Mouse (Mus musculus) hindbrain, postnatal 0 days (tissue): Measurements from ENCODE around the gene Masp1. TPM values are rescaled to one million over a fixed set of nuclear protein-coding genes. Genes with fewer than 3 reads are reported as not detected.

Experiments used
- ATAC-seq: fragments of 200-750 bp; cut with Nextera tagmentation; 2 replicates; pipeline ENCODE4 v1.8.0; 2017; ENCODE audit warnings: mild to moderate bottlenecking, moderate TSS enrichment, moderate library complexity
- DNase-seq: peaks from one replicate; pipeline ENCODE4 v3.0.0-alpha.2; 2015; ENCODE audit warnings: low spot score
- H3K27ac ChIP-seq: fragments of 300-500 bp; sonication (generic); 2 replicates; pipeline ENCODE4 v1.5.1; 2014; ENCODE audit warnings: mild to moderate bottlenecking
- H3K27me3 ChIP-seq: fragments of 300-500 bp; sonication (generic); 2 replicates; pipeline ENCODE4 v1.6.1; 2014; ENCODE audit warnings: low read length, mixed read lengths; ENCODE audit not compliant: insufficient read depth
- H3K36me3 ChIP-seq: fragments of 300-500 bp; sonication (generic); 2 replicates; pipeline ENCODE4 v1.6.1; 2014; ENCODE audit warnings: low read length, mixed read lengths; ENCODE audit not compliant: insufficient read depth
- H3K4me1 ChIP-seq: fragments of 300-500 bp; sonication (generic); 2 replicates; pipeline ENCODE4 v1.6.1; 2014; ENCODE audit warnings: antibody characterized with exemption, low read length, mixed read lengths; ENCODE audit not compliant: insufficient read depth
- H3K4me2 ChIP-seq: fragments of 300-500 bp; sonication (generic); 2 replicates; pipeline ENCODE4 v1.6.1; 2014; ENCODE audit warnings: low read depth, mild to moderate bottlenecking, low read length, moderate library complexity, mixed read lengths
- H3K4me3 ChIP-seq: fragments of 300-500 bp; sonication (generic); 2 replicates; pipeline ENCODE4 v1.5.1; 2014; ENCODE audit warnings: low read length
- H3K9ac ChIP-seq: fragments of 300-500 bp; sonication (generic); replicated peaks from 2 replicates; pipeline ENCODE4 v1.6.1; 2014; ENCODE audit warnings: mild to moderate bottlenecking, low read length, moderate library complexity, mixed read lengths
- H3K9me3 ChIP-seq: fragments of 300-500 bp; sonication (generic); 2 replicates; pipeline ENCODE4 v1.6.1; 2016; ENCODE audit warnings: low read length, mixed read lengths
- CTCF ChIP-seq: IDR thresholded peaks from 2 replicates; pipeline ENCODE4 v1.5.1; 2016; ENCODE audit warnings: antibody characterized with exemption, control low read depth, low read depth
- WGBS: fragments of 180-500 bp; shearing (Covaris S2); extraction: QIAGEN DNeasy Blood & Tissue Kit; methylation state at CpG from one replicate; pipeline ENCODE4 v1.1.7; 2014; 5-methylcytosine and 5-hydroxymethylcytosine counted together
- polyA plus RNA-seq: library from polyadenylated mRNA; unstranded; fragments of >200 nt; fragmentation: Nextera tagmentation; extraction: Ambion mirVana; gene quantifications from 2 replicates; pipeline ENCODE4 v1.2.1, GENCODE M21; 2015
- total RNA-seq: library from RNA; depleted of rRNA; stranded (reverse); fragments of >200 nt; gene quantifications from 2 replicates; pipeline ENCODE4 v1.2.3, GENCODE M21; 2014

Masp1 gene
- total and polyA plus RNA-seq, 2 experiments from 2014 or later = 21.9 to 34.8 TPM

DNA sequence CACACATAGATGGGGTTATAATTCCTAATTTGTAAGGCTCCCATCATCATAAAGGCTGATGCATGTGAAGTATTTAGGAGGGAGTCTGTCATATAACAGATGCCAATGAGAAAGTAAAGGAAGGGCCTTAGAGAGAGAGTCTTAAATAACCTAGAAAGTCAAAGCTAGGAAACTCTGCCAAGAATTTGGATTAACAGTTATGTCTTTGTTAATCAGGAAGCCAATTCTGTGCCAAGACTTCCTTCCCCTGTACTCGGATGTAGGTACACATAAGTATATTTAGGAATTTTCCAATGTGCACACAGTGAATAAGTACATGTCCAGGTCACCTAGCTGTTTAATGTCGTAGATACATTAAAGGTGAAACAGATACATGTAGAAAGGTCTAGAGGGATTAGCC, 4.0 kb downstream of the Masp1 start:
- 56% methylated on average over 2 of the region's 2 CpGs for WGBS
- H3K27ac ChIP-seq = no peak overlapping the region
- no peak for TF ChIP-seq CTCF

DNA sequence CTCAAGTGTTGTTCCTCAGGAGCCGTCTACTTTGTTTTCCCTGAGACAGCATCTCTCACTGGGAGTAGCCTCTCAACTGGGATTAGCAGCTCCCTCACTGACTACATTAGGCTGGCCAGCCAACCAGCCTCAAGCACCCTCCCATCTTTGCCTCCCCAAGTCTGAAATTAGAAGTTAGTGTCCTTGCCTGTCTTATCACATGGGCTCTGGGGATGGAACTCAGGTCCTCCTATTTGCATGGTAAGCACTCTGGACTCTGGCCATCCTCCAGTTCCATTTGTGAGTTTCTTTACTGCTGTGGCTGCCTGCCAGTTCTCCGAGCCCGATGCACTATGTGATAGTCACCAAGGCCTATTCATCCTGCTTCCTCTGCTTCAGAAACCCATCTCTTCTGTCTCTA, 4.8 kb downstream of the Masp1 start:
- H3K4me3 ChIP-seq = no peak overlapping the region
- H3K27me3 ChIP-seq = no peaks in the 10 kb centered on the region
- no peak for TF ChIP-seq CTCF
- no peak overlapping the region for H3K4me2 ChIP-seq
- no peak overlapping the region for H3K27ac ChIP-seq
- no peaks in the 10 kb centered on the region for H3K9me3 ChIP-seq
- DNase-seq = peak; percentile 80
- H3K9ac ChIP-seq = no peak overlapping the region
- no peak for ATAC-seq
- WGBS = 37% methylated on average over 3 of the region's 3 CpGs
- peaks cover 33% of the 10 kb centered on the region for H3K4me1 ChIP-seq
- H3K36me3 ChIP-seq = no peaks in the 10 kb centered on the region

More for the DNA sequence above, 4.0 kb downstream of the Masp1 start:
- ATAC-seq (no peak), DNase-seq (no peak)
- Histone ChIP-seq H3K4me2 (no peak overlapping the region), H3K4me1 (peaks cover 36% of the 10 kb centered on the region), H3K4me3 (no peak overlapping the region), H3K36me3 (no peaks in the 10 kb centered on the region), H3K9ac (no peak overlapping the region), H3K27me3 (no peaks in the 10 kb centered on the region), H3K9me3 (no peaks in the 10 kb centered on the region)

DNA sequence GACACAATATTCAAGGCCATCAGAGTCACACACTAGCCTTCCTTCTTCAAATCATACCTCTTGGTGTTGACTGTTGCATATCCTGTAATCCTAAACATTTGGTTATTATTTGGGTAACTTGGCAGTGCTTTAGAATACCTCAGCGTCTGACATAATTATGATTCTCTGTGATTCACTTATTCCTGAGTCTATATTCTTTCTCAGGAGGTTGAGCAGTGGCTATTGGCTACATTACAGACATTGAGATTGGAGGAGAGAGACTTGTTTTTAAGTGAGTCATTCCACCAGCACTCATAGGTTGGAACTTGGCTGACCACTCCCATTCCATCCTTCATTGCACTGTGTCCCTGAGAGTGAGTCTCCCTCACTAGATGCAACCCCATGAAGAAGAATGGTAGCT, 7.2 kb downstream of the Masp1 start:
- no peak overlapping the region for H3K9ac ChIP-seq
- H3K9me3 ChIP-seq = no peaks in the 10 kb centered on the region
- ATAC-seq (no peak), DNase-seq (no peak)
- TF ChIP-seq CTCF = no peak
- no peak overlapping the region for H3K4me2 ChIP-seq
- no peak overlapping the region for H3K4me3 ChIP-seq
- H3K27me3 ChIP-seq = no peaks in the 10 kb centered on the region
- H3K4me1 ChIP-seq = peaks cover 16% of the 10 kb centered on the region
- no peaks in the 10 kb centered on the region for H3K36me3 ChIP-seq
- 90% methylated on average over 1 of the region's 1 CpGs for WGBS
- no peak overlapping the region for H3K27ac ChIP-seq

DNA sequence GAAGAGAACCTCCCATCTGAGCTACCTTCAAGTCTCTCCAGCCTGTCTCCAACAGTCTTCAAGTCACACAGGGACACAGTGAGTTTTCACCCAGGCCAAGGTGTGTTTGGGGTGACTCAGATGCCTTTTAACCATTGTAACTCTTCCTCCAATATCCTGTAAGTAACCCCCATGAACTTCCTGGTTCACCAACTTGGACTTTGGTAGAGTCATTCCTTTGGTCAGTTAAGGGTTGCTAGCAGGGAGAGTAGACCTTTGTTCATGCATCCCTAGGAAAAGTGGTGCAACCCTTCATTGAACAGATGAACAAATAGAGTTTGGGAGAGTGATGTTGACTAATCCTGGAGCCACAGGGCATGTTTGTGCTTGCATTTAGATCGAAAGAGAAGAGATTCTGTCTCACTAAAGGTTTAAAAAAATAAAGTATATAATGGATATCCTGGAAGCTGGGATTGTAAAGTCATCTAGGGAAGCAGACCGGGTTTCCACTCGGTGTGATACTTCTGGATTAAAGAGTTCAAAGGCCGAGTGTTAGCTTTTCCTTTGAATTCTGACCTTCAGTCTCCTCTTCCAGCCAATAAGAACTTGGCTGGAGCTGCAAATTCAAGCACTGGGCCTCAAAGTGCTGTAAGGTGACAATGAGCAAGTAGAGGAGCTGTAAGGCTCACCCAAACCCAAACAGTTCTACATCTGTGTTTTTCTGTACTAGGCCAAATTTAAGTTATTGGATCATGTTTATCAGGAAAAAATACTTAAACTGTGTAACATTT, 9.3 kb downstream of the Masp1 start:
- WGBS = 82% methylated on average over 4 of the region's 4 CpGs
- Histone ChIP-seq H3K4me2 (no peak overlapping the region), H3K27me3 (no peaks in the 10 kb centered on the region), H3K27ac (no peak overlapping the region), H3K9ac (no peak overlapping the region), H3K4me3 (no peak overlapping the region), H3K36me3 (no peaks in the 10 kb centered on the region), H3K9me3 (no peaks in the 10 kb centered on the region), H3K4me1 (0 out of 2 replicates have a peak, but pooled peaks cover 4% of the 10 kb centered on the region)
- no peak for DNase-seq
- ATAC-seq = no peak
- TF ChIP-seq CTCF = no peak

DNA sequence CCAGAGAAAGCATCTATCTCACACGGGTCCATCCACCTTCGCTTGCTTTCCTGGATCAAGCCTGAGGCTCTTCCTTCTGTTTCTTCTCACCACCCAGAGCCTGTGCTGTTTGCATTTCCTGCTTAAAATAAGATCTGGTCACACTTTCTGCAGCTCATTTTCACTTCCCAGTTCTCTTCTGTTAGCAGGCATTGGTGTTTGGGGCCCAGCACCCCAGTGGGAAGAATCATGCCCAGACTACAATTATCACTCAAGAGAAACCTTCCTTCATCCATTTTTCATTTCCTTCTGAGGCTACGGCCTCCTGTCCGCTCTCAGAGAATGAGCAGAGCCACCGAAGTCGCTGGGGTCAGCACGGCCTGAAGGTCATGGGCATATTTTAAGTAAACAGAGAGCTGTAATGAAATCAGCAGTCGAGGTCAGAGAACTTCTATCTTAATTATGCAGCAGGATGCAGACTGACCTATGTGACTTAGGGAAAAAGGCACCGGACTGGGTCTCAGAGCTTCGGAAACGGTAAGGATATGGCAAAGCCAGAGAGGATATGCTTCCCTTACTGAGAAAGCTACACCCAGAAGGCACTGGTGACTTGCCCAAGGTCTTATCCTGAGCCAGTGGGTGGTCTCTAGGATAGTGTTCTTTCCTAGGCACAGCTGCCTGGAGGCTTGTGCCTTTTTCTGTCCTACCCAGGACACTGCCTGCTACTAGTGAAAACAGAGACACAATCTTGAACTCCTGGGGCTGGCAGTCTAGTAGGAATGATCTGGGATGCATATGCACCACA, 14.5 kb downstream of the Masp1 start:
- no peak for TF ChIP-seq CTCF
- H3K9me3 ChIP-seq = no peaks in the 10 kb centered on the region
- no peaks in the 10 kb centered on the region for H3K36me3 ChIP-seq
- no peak overlapping the region for H3K27ac ChIP-seq
- no peak overlapping the region for H3K9ac ChIP-seq
- 52% methylated on average over 11 of the region's 11 CpGs for WGBS
- no peak for ATAC-seq
- no peak for DNase-seq
- H3K4me2 ChIP-seq = no peak overlapping the region
- H3K4me3 ChIP-seq = no peak overlapping the region
- H3K4me1 ChIP-seq = peaks cover 10% of the 10 kb centered on the region
- no peaks in the 10 kb centered on the region for H3K27me3 ChIP-seq

DNA sequence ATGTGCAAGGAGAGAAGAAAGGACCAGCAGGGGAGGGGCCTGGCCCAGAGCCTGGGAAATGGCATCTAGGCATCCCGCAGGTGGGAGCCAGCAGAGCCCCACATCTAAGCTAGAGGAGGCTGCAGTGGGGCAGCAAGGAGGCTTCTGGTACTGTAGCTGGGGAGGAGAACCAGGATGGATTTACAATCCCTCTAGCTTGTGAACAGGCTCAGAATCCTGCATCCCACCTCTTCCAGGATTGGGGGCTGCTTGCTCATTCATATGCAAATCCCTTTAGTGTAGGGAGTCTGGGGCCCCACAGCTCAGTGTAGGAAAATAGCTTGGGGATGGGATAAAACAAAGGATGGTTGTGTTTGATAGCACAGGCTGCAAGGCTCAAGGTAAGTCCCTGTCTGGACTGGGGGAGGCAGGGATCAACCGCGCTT, 16.3 kb downstream of the Masp1 start:
- Histone ChIP-seq H3K36me3 (no peaks in the 10 kb centered on the region), H3K4me1 (peaks cover 10% of the 10 kb centered on the region), H3K4me3 (no peak overlapping the region), H3K4me2 (no peak overlapping the region), H3K9me3 (no peaks in the 10 kb centered on the region), H3K27ac (0 out of 2 replicates have a peak overlapping the region, but pooled peaks have one; percentile 15), H3K27me3 (no peaks in the 10 kb centered on the region), H3K9ac (no peak overlapping the region)
- WGBS = 18% methylated on average over 3 of the region's 3 CpGs
- ATAC-seq (peak; percentile 73), DNase-seq (no peak)
- no peak for TF ChIP-seq CTCF

DNA sequence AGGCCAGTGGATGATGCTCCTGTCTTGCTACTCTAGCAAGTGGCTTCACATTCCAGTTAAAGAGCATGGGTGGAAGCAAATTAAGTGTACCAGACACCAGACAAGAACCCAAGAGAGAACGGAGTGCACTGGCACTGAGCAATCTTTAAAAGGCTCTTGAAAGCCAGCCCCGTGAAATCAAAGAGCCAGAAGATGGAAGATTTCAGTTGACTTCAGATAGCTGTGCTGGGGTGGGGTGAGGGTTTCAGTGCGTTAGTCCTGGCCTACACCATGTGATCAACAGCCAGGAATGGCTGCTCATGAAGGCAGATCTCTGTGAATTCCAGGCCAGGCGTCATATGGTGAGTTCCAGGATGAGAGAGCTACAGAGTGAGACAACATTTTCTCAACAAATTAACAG, 17.3 kb downstream of the Masp1 start:
- Histone ChIP-seq H3K4me1 (peaks cover 10% of the 10 kb centered on the region), H3K9ac (no peak overlapping the region), H3K27ac (no peak overlapping the region), H3K27me3 (no peaks in the 10 kb centered on the region), H3K36me3 (no peaks in the 10 kb centered on the region), H3K4me2 (no peak overlapping the region), H3K9me3 (no peaks in the 10 kb centered on the region), H3K4me3 (no peak overlapping the region)
- no peak for TF ChIP-seq CTCF
- DNase-seq (no peak), ATAC-seq (no peak)
- WGBS = 58% methylated on average over 4 of the region's 4 CpGs
